ENCODE assay signal across 11 mouse cellular contexts in genomic region chr11:55791195-55791865, GRCm38 (mm10).
DNase-seq lines count a peak whose midpoint lies in the region; ATAC-seq and TF ChIP-seq lines count a peak whose summit lies in the region.
"Had no signal": no experiment of that assay in that cellular context is flagged by ENCODE, and none has a peak within 500 bp of the region (broad histone marks: within the 10 kb centered on the region; RNA-seq: fewer than 3 reads in every experiment).

No protein-coding gene starts in this region.

- H3K36me3 ChIP-seq in forebrain, postnatal 0 days (ENCODE audit: insufficient read depth): no peaks in the 10 kb centered on the region
- no peaks in the 10 kb centered on the region for H3K36me3 ChIP-seq in midbrain, embryonic 12.5 days

- TF ChIP-seq POLR2A in brain, embryonic 14.5 days (IDR thresholded peaks at IDR 0.05; ENCODE audit: borderline replicate concordance, extremely low read depth, insufficient read depth, insufficient read length, poor library complexity, severe bottlenecking): no peak

- peak; percentile 26 to 47 for DNase-seq in cerebellum, postnatal 4 days (ENCODE audit: low spot score in 2 of 2)
- no peak for DNase-seq in cerebellum, adult 11-12 months
- DNase-seq in brain, embryonic 14.5 days (ENCODE audit: low read depth): peak; percentile 89
- DNase-seq in forebrain, postnatal 0 days: peak; percentile 55
- DNase-seq in heart, adult 18-20 months: no peak
- no peak for DNase-seq in MN1 (ENCODE audit: low spot score)
- no peak for DNase-seq in natural killer cell, adult 2 months (ENCODE audit: low spot score in 2 of 2)
- DNase-seq: lung, embryonic 14.5 days had no signal

- no peaks in the 10 kb centered on the region for H3K27me3 ChIP-seq in forebrain, postnatal 0 days (ENCODE audit: insufficient read depth, low read length)
- no peaks in the 10 kb centered on the region for H3K27me3 ChIP-seq in midbrain, embryonic 12.5 days

- ATAC-seq in forebrain, postnatal 0 days: peak; percentile 85
- ATAC-seq in midbrain, embryonic 12.5 days (ENCODE audit: low FRiP score, low read depth): peak; percentile 87

- no peak overlapping the region for H3K9ac ChIP-seq in forebrain, postnatal 0 days
- no peak overlapping the region for H3K9ac ChIP-seq in midbrain, embryonic 12.5 days (replicated peaks)
- H3K9ac ChIP-seq: lung, embryonic 14.5 days had no signal

- no peak overlapping the region for H3K4me2 ChIP-seq in forebrain, postnatal 0 days (ENCODE audit: low read depth)
- peak overlapping the region; percentile 11; the same call in 1 of the 2 replicates for H3K4me2 ChIP-seq in midbrain, embryonic 12.5 days (replicated peaks)
- H3K4me2 ChIP-seq: heart, embryonic 11.5 days; lung, embryonic 14.5 days had no signal

- no peak overlapping the region for H3K4me3 ChIP-seq in forebrain, postnatal 0 days (ENCODE audit: low read depth, low read length)
- H3K4me3 ChIP-seq in midbrain, embryonic 12.5 days: no peak overlapping the region
- H3K4me3 ChIP-seq: myocyte had no signal

- no peak overlapping the region for H3K27ac ChIP-seq in forebrain, postnatal 0 days (ENCODE audit: low read depth, low read length)
- H3K27ac ChIP-seq in midbrain, embryonic 12.5 days (replicated peaks): peak overlapping the region; percentile 65; the same call in 1 of the 2 replicates

- TF ChIP-seq CTCF in brain, embryonic 14.5 days (IDR thresholded peaks at IDR 0.05; ENCODE audit: borderline replicate concordance, extremely low read depth, insufficient read depth, insufficient read length): no peak
- no peak for TF ChIP-seq CTCF in forebrain, postnatal 0 days (IDR thresholded peaks at IDR 0.05; ENCODE audit: low read depth)

- H3K9me3 ChIP-seq in forebrain, postnatal 0 days (ENCODE audit: low read length): no peaks in the 10 kb centered on the region
- no peaks in the 10 kb centered on the region for H3K9me3 ChIP-seq in midbrain, embryonic 12.5 days

- 19% methylated on average over 8 of the region's 8 CpGs for WGBS in forebrain, postnatal 0 days
- WGBS in midbrain, embryonic 12.5 days: 13% methylated on average over 8 of the region's 8 CpGs

- no peaks in the 10 kb centered on the region for H3K4me1 ChIP-seq in forebrain, postnatal 0 days (ENCODE audit: insufficient read depth)
- peaks cover 9% of the 10 kb centered on the region; the same call in 1 of the 2 replicates for H3K4me1 ChIP-seq in midbrain, embryonic 12.5 days

Comparison
In these comparisons a context has a peak if more than half of its experiments do, and no peak if none do; other contexts are left out.
1. DNase-seq: peak in cerebellum, postnatal 4 days (2 of 2), brain, embryonic 14.5 days (single experiment) and forebrain, postnatal 0 days (single experiment); none in cerebellum, adult 11-12 months (single experiment), heart, adult 18-20 months (0 of 2), MN1 (single experiment) and natural killer cell, adult 2 months (0 of 2).